Mouse (Mus musculus) ES-E14 (cell line): ENCODE measurements at regions not wholly inside any gene's neighbourhood (a gene's known extent, or its start where the extent isn't known, plus 50 kb on each side); places are given as distances from the start of the nearest gene placed in this dataset.

Experiments
- DNase-seq: peaks from one replicate; pipeline ENCODE4 v3.0.0-alpha.2; 2013; ENCODE audit warnings: low read depth, low spot score
- H3K27ac ChIP-seq: 2 replicates; pipeline ENCODE4 v1.5.1; 2012; ENCODE audit warnings: low read depth, mild to moderate bottlenecking, low read length, moderate library complexity, mixed read lengths; ENCODE audit not compliant: poor library complexity, insufficient read depth, severe bottlenecking
- H3K36me3 ChIP-seq: 2 replicates; pipeline ENCODE4 v1.6.1; 2012; ENCODE audit warnings: mild to moderate bottlenecking, low read length, moderate library complexity, mixed read lengths; ENCODE audit not compliant: control insufficient read depth, poor library complexity, insufficient read depth, severe bottlenecking
- H3K4me1 ChIP-seq, 2 experiments: fragments of 150-350 bp in 1 of 2; sonication (generic) in 1 of 2; 2 replicates each; pipeline ENCODE4 v1.6.1; 2012; ENCODE audit warnings: low read length in 2 of 2, mild to moderate bottlenecking in 1 of 2, mixed read lengths in 1 of 2; ENCODE audit not compliant: control insufficient read depth in 2 of 2, insufficient read depth in 2 of 2, poor library complexity in 1 of 2
- H3K4me3 ChIP-seq, 2 experiments: fragments of 150-350 bp in 1 of 2; sonication (generic) in 1 of 2; 2 replicates each; pipeline ENCODE4 v1.5.1; 2012; ENCODE audit warnings: low read length in 2 of 2, low read depth in 1 of 2, mild to moderate bottlenecking in 1 of 2, mixed read lengths in 1 of 2; ENCODE audit not compliant: insufficient read depth in 1 of 2, poor library complexity in 1 of 2, severe bottlenecking in 1 of 2
- H3K9ac ChIP-seq: 2 replicates; pipeline ENCODE4 v1.6.1; 2012; ENCODE audit warnings: low read depth, mild to moderate bottlenecking, low read length, mixed read lengths; ENCODE audit not compliant: poor library complexity, insufficient read depth, severe bottlenecking
- H3K9me3 ChIP-seq: fragments of 150-350 bp; sonication (generic); 2 replicates; pipeline ENCODE4 v1.6.1; 2012; ENCODE audit warnings: low read depth, mild to moderate bottlenecking, low read length; ENCODE audit not compliant: control insufficient read depth, insufficient read depth
- CHD2 ChIP-seq: IDR thresholded peaks from 2 replicates; pipeline ENCODE4 v1.6.1; 2014; ENCODE audit warnings: mild to moderate bottlenecking, low read depth, low read length, inconsistent platforms
- HCFC1 ChIP-seq: IDR thresholded peaks from 2 replicates; pipeline ENCODE4 v1.6.1; 2012; ENCODE audit warnings: low read length, inconsistent platforms, borderline replicate concordance; ENCODE audit not compliant: insufficient read depth
- MAFK ChIP-seq: IDR thresholded peaks from 2 replicates; pipeline ENCODE4 v1.6.1; 2014; ENCODE audit warnings: mild to moderate bottlenecking, low read depth, low read length, inconsistent platforms; ENCODE audit not compliant: insufficient read depth
- ZC3H11A ChIP-seq: IDR thresholded peaks from 2 replicates; pipeline ENCODE4 v1.6.1; 2012; ENCODE audit warnings: low read depth, mild to moderate bottlenecking, inconsistent platforms, low read length, borderline replicate concordance
- ZNF384 ChIP-seq: IDR thresholded peaks from 2 replicates; pipeline ENCODE4 v1.6.1; 2012; ENCODE audit warnings: low read depth, low read length, inconsistent platforms
- in situ Hi-C, 2 experiments: fragments of 600-800 bp; cut with MboI; formaldehyde crosslinking; loops; one replicate each; pipeline ENCODE4 v1.15.1; 2025; ENCODE audit warnings: low sequenced_read_pairs in 2 of 2, inconsistent platforms in 1 of 2; ENCODE audit not compliant: unreplicated experiment in 2 of 2

DNA sequence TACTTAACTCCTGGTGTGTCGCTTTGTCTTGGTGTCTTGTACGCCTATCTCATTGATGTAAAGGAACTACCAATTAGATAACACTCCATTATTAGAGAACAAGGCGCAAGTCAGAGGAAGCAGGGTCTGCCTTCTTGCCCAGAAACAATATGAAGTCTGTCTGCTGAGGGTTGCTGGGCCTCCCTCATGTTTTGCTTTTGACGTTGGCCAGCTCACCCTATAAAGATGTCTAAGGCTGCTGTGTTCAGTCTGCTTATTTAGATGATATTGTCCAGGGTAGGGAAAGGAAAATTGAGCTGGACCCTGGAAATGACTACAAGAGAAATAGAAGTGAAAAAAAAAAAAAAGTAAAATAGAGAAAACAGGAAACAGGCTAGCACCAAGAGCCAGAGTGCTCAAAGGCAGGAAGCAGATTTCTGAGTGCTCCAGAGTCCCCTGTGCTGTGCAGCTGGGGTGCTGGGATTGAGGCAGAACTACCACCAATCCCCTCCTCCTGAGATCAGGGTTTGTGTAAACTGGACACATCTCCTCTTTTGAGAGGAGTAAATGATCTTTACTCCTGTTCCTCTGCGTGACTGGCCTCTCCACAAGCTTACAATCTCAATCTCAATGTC, 429.0 kb upstream of the A1bg start:
- H3K9me3 ChIP-seq: no peaks in the 10 kb centered on the region
- TF ChIP-seq ZNF384: no peak
- TF ChIP-seq MAFK: no peak
- TF ChIP-seq CHD2: no peak
- no peak for TF ChIP-seq ZC3H11A
- TF ChIP-seq HCFC1: no peak
- DNase-seq: no peak
- H3K4me1 ChIP-seq: no peaks in the 10 kb centered on the region
- in situ Hi-C loops: no loop called here
- H3K9ac ChIP-seq: no peak overlapping the region
- no peaks in the 10 kb centered on the region for H3K36me3 ChIP-seq
- no peak overlapping the region for H3K4me3 ChIP-seq
- H3K27ac ChIP-seq: no peak overlapping the region

GRCm38 (mm10) chr15:61345101-61345500, 422.3 kb upstream of the A1bg start:
- H3K4me3 ChIP-seq: no peak overlapping the region

GRCm38 (mm10) chr15:61342618-61343017, 419.8 kb upstream of the A1bg start:
- Histone ChIP-seq H3K27ac (no peak overlapping the region), H3K4me1 (no peaks in the 10 kb centered on the region), H3K36me3 (no peaks in the 10 kb centered on the region), H3K9me3 (no peaks in the 10 kb centered on the region), H3K9ac (no peak overlapping the region), H3K4me3 (no peak overlapping the region)
- in situ Hi-C loops: no loop called here
- DNase-seq: no peak
- TF ChIP-seq HCFC1: no peak
- no peak for TF ChIP-seq CHD2
- TF ChIP-seq ZNF384: no peak
- TF ChIP-seq MAFK: no peak
- TF ChIP-seq ZC3H11A: no peak

More at GRCm38 (mm10) chr15:61345101-61345500, 422.3 kb upstream of the A1bg start:
- Histone ChIP-seq H3K4me1 (no peaks in the 10 kb centered on the region), H3K9ac (no peak overlapping the region), H3K27ac (no peak overlapping the region), H3K9me3 (no peaks in the 10 kb centered on the region), H3K36me3 (no peaks in the 10 kb centered on the region)
- DNase-seq: no peak
- TF ChIP-seq MAFK: no peak
- in situ Hi-C loops: no loop called here

GRCm38 (mm10) chr15:61327925-61328324, 405.1 kb upstream of the A1bg start:
- no peak overlapping the region for H3K4me3 ChIP-seq
- no peak for DNase-seq
- no peaks in the 10 kb centered on the region for H3K36me3 ChIP-seq
- no peaks in the 10 kb centered on the region for H3K9me3 ChIP-seq
- no peak overlapping the region for H3K9ac ChIP-seq
- no peak overlapping the region for H3K27ac ChIP-seq
- no peaks in the 10 kb centered on the region for H3K4me1 ChIP-seq
- TF ChIP-seq HCFC1: no peak
- no peak for TF ChIP-seq CHD2
- TF ChIP-seq ZC3H11A: no peak
- TF ChIP-seq MAFK: no peak
- TF ChIP-seq ZNF384: no peak
- in situ Hi-C loops: no loop called here

DNA sequence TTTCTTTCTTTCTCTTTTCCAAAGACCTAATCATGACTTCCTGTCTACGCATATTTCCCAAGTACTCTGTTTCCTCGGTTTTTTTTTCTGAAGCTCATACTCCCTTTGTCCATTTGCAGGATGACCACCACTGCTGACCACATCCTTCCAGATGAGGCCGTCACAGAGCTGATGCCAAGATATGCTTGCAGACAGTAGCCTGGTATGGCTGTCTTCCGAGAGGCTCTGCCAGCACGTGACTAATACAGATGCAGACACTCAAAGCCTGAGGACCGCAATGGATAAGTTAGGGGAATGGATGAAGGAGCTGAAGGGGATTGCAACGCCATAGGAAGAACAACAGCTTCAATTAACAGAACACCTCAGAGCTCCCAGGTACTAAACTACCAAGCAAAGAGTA, 399.4 kb upstream of the A1bg start:
- no peaks in the 10 kb centered on the region for H3K36me3 ChIP-seq
- no peak overlapping the region for H3K9ac ChIP-seq
- no peak for DNase-seq
- H3K4me3 ChIP-seq: no peak overlapping the region
- H3K4me1 ChIP-seq: no peaks in the 10 kb centered on the region
- in situ Hi-C loops: no loop called here
- no peak overlapping the region for H3K27ac ChIP-seq
- TF ChIP-seq HCFC1: no peak
- TF ChIP-seq CHD2: no peak
- no peak for TF ChIP-seq MAFK
- H3K9me3 ChIP-seq: no peaks in the 10 kb centered on the region
